Mouse (Mus musculus) embryo, embryonic 9.5 days (tissue): ENCODE measurements around the gene Sv2c.

Source experiments
- DNase-seq: peaks from one replicate; pipeline ENCODE4 v3.0.0-alpha.2; 2017; ENCODE audit errors: extremely low spot score

Gene Sv2c

DNA sequence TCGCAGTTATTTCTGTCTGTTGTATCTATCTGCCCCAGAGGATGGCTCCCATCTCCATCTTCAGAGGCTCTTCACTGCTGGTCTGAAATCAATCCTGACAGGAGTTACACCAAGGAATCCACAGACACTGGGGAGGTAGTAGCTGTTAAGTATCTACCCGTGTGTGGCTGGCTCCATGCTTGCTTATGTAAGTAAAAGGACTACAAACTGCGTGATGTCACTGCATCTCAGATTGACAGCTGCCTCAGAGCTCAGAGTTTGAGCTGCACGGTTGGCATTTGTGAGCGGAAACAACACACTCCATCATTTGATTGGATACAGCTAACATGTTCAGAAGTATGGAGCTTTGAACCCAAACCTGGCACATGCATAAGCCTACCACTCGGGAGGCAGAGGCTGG is 187.8 kb downstream of the Sv2c start:
- DNase-seq = no peak

DNA sequence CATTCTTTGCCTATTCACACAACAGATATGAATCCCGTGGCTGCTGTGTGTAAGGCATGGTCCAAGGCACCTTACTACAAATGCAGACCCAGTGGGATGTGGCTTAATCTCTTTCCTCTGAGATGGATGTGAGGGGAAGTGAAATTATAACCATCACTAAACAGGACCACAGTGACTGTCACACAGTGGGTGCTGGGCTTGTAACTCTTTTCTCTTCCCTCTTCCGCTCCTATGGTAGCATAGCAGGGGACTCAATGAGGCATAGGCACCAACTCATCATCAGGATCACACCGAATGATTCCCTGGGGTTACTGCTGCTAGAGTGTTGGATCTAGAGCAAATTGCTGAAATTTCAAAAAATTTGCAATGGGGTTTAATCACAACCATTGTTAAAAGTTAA is 188.5 kb downstream of the Sv2c start:
- DNase-seq = no peak

DNA sequence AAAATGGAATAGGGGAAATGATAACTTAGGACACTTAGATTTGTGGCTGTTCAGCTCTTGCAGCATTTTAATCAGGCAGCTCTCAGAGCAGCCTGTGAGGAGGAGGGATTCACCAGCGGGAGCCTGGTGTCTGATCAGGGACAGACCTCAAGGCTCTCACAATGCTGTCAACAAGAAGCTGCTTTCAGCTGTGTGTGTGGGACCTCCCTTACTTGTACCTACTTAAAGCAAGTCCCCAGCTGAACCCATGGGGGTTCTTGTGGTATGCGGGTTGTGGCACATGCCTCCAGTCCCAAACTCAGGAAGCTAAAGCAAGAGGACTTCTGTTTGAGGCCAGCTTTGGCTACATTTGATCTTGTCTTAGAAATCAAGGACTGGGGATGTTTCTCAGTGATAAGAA is 189.8 kb downstream of the Sv2c start:
- DNase-seq = no peak

DNA sequence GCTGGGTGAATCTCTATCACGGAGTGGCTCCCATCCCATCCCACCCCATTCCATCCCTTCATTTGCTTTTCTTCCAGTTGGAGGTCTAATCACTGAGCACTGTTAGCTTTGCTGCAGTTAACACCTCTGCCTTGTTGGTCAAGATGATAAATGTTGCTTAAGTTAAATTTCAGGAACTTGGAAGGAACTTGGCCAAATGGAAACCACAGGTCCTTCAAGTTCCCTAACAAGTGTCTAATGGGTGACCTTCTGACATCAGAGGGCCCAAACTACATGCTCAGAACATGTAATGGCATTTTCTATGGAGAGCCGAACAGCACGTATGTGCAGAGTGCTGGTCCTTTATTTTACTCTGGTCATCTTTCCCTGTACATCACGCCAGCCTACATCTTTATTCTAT is 190.5 kb downstream of the Sv2c start:
- no peak for DNase-seq

DNA sequence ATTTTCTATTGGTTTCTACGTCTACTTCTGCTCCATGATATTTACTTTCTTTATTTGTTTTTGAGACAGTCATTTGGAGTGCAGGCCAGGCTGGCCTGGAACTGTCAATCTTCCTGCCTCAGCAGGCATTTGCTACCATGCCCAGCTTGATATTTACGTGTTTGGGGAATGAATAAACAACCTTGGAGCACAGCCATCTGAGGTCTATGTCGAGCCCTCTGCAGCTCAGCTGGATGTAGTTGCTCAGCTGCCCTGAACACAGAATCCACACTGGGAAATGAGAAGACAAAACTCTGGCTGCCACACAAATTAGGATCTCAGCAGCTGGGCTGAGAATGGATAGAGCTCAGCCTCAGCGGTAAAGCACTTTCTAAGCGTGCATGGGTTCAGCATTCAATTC is 191.6 kb downstream of the Sv2c start:
- DNase-seq = no peak

DNA sequence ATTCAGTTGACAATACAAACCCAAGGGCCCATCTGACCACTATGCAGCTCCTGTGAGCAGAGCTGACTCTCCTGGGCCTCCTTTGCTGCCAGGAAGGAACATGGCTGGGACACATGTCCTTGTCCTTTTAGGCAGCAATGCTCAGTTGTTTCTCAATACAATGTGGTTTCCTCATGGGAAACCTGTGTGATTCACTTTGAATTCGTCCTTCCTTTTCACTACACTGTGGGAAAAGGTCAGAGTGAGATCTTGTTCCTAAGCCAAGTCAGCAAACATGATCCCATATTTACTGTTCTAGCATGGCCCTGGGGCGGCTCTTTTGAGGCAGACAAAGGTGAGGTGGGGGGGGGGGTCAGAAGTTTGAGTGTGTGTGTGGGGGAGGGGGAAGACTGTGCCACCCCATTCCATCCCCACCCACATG is 208.2 kb downstream of the Sv2c start:
- no peak for DNase-seq

DNA sequence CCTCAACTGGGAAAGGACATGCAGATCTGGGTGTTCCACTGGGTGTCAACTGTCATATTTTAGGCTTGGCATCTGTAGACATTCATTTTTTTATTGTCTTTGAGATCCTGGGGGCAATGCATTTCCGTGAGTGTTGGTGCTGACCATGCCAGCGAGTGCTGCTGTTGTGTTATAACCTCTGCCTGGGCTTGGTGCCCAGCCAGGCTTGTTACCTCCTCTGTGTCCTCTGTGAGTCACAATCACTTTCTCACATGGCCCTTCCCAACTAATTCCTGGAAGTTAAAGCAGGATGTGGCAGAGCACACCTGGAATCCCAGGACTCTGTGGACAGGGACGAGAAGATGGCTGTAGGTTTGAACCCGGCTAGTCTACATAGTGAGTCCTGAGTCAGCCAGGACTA is 209.8 kb downstream of the Sv2c start:
- no peak for DNase-seq

DNA sequence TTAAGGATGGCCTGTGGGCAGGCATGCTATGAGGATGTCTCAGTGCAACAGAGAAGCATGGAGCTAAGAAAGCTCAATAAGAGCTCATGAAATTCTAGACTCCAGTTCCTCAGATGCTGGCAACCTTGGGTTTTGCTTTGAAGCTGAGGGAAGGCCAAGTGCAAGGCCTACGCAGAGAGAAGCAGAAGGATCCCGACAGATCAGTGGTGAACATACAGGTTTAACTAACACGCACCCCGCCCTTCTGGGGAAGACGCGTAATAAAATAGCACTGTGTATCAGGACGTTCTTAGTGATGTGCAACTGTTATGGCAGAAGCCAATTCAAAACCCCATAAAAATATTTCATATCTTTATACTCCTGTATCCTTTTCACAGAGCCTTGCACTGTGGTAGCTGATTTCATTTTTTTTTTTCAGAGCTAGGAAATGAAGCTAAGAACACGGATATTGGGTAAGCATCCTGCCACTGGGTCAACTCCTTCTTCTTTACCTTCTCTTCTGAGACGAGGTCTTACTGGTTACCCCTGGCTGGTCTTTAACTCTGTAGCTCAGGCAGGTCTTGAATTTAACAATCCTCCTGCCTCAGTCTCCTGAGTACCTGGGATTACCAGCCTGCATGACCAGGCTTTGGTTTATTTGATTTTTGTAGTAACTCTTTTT is 213.6 kb downstream of the Sv2c start:
- DNase-seq = no peak

DNA sequence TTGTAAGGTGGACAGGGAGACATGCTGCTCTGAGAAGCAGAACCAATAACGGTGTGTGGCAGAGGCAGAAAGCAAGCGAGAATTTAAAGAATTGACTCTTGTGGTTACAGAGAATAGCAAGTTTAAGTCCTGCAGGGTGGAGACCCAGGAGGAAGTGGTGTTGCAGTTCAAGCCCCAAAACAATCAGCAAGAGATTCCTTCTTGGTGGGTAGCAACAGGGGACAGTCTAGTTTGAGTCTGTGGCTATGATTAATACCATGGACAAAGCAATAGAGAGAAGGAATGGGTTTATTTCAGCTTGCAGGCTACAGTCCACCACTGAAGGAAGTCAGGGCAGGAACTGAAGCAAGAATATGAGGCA is 219.4 kb downstream of the Sv2c start:
- DNase-seq = no peak

DNA sequence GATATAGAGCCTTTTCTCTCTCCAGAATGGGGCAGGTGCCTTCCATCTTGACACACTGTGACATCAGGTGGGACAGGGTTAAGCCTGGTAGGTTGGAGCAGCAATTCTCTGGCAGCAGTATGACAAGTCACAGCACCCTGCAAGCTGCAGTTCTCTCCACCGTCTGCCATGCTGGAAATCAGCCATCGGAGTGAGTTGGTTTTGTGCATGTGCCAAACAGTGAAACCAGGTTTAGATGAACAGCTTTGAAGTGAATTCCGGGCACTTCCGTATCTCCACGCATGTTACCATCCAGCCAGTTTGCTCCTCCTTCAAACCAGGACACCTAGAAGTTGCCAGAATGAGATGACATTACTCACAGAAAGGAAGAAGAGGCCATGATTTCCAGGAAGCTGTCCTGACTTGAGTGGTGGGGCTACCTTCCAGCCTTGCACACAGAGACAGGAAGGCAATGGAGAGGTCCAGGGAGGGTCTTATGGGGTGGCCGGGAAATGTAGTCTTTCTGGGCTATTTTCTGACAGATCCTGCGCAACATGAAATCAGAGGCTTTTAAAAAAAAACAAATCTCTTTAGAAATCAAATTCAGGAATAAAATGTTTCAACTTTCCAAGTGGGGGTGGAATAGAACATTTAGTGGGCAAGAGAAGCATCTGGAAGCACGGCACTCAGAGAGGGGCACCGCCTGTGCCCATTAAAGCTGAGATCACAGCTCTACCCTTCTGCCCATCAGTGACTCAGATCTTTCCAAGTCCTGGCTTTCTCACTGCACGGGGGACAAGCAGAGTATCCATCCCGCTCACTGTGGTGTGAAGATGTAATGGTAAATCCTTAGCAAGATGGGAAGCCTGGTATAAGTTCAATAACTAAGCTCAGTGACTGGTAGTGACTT is 220.0 kb downstream of the Sv2c start:
- no peak for DNase-seq

DNA sequence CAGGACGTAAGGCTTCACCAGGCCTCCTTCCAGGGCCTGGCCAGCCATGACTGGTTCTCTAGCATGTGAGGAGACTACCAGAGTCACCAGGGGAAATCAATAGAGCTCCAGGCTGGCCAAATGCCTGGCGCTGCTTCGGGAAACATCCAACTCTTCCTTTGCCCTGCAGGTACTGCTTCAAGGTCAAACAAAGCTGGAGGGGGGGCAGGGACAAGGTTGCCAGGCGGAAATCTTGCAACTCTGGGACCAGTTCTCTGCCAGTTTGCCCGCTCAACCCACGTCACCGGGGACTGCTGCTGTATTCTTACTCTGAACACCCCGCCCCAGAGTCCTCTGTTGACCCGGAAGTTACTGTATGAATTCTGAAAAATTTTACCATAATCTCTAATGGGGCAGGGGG is 222.1 kb downstream of the Sv2c start:
- no peak for DNase-seq

DNA sequence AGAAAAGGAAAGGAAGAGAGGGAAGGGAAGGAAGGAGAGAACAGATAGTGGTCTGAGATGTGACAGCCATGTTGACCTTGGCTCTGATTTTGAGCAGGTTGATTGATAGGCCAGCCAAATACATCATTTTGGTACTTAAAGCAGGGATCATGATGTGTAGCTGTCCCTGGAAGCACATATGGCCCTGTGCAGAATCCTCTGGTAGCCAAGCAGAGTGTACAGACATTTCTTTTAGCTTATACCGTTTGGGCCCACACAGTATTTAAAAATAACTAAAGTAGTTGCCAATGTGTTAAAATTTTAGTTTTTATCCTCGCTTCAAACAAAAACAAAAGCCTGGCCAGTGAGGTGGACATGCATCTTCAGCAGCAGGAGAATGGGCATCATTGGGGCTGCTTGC is 223.1 kb downstream of the Sv2c start:
- no peak for DNase-seq
